Mouse (Mus musculus): Measurements from ENCODE around the gene Slc6a11.

The Slc6a11 gene

GRCm38 (mm10) chr6:114178141-114178540, 47.1 kb downstream of the Slc6a11 start:
- in situ Hi-C loops (cut with MboI, MseI) = no loop called here

GRCm38 (mm10) chr6:114182366-114183179, 51.5 kb downstream of the Slc6a11 start:
- in situ Hi-C loops (cut with MboI, MseI) = no loop called here

- in situ Hi-C loops (cut with MboI, MseI) = no loop called here
These were observed 56.1 kb downstream of the Slc6a11 start for GRCm38 (mm10) chr6:114187121-114187520.

- in situ Hi-C loops (cut with MboI, MseI) = no loop called here
These were observed 57.8 kb downstream of the Slc6a11 start for GRCm38 (mm10) chr6:114188869-114189268.

GRCm38 (mm10) chr6:114195998-114196397, 65.0 kb downstream of the Slc6a11 start:
- in situ Hi-C loops (cut with MboI, MseI) = no loop called here

GRCm38 (mm10) chr6:114199200-114199845, 68.3 kb downstream of the Slc6a11 start:
- in situ Hi-C loops (cut with MboI, MseI) = no loop called here

GRCm38 (mm10) chr6:114204557-114204956, 73.5 kb downstream of the Slc6a11 start:
- in situ Hi-C loops (cut with MboI, MseI) = no loop called here

- in situ Hi-C loops (cut with MboI, MseI) = no loop called here
These were observed 77.3 kb downstream of the Slc6a11 start for GRCm38 (mm10) chr6:114208296-114208695.

GRCm38 (mm10) chr6:114214393-114214792, 83.4 kb downstream of the Slc6a11 start:
- in situ Hi-C loops (cut with MboI, MseI) = no loop called here

- in situ Hi-C loops (cut with MboI, MseI) = no loop called here
These were observed 85.8 kb downstream of the Slc6a11 start for GRCm38 (mm10) chr6:114216741-114217414.

GRCm38 (mm10) chr6:114224399-114224798, 93.4 kb downstream of the Slc6a11 start:
- in situ Hi-C loops (cut with MboI, MseI) = no loop called here

- in situ Hi-C loops (cut with MboI, MseI) = loop anchor here (25.0 kb wide), 1 partner anchor 1935 kb away; no protein-coding TSS in a partner anchor
These were observed 96.3 kb downstream of the Slc6a11 start for GRCm38 (mm10) chr6:114227378-114227777.

- in situ Hi-C loops (cut with MboI, MseI) = loop anchor here (25.0 kb wide), 1 partner anchor 1934 kb away; no protein-coding TSS in a partner anchor
These were observed 97.2 kb downstream of the Slc6a11 start for GRCm38 (mm10) chr6:114228196-114228595.

- in situ Hi-C loops (cut with MboI, MseI) = loop anchor here (10.0 to 25.0 kb wide), 2 partner anchors 244 to 1923 kb away; no protein-coding TSS in a partner anchor
These were observed 108.0 kb downstream of the Slc6a11 start for GRCm38 (mm10) chr6:114238892-114239644.

- in situ Hi-C loops (cut with MboI, MseI) = loop anchor here (25.0 kb wide), 1 partner anchor 1917 kb away; no protein-coding TSS in a partner anchor
These were observed 114.6 kb downstream of the Slc6a11 start for GRCm38 (mm10) chr6:114245665-114246064.

GRCm38 (mm10) chr6:114250311-114250710, 119.3 kb downstream of the Slc6a11 start:
- in situ Hi-C loops (cut with MboI, MseI) = no loop called here

- in situ Hi-C loops (cut with MboI, MseI) = no loop called here
These were observed 123.9 kb downstream of the Slc6a11 start for GRCm38 (mm10) chr6:114254927-114255326.

GRCm38 (mm10) chr6:114257762-114258361, 126.8 kb downstream of the Slc6a11 start:
- in situ Hi-C loops (cut with MboI, MseI) = no loop called here

- in situ Hi-C loops (cut with MboI, MseI) = no loop called here
These were observed 127.7 kb downstream of the Slc6a11 start for GRCm38 (mm10) chr6:114258661-114259193.

GRCm38 (mm10) chr6:114261609-114262008, 130.6 kb downstream of the Slc6a11 start:
- in situ Hi-C loops (cut with MboI, MseI) = no loop called here

GRCm38 (mm10) chr6:114264010-114264409, 133.0 kb downstream of the Slc6a11 start:
- in situ Hi-C loops (cut with MboI, MseI) = no loop called here
